12 mouse cellular contexts compared by ENCODE assay signal in genomic region chr12:100504585-100504984, GRCm38 (mm10).
"Had no signal": no experiment of that assay in that cellular context is flagged by ENCODE, and none has a peak within 500 bp of the region (broad histone marks: within the 10 kb centered on the region; RNA-seq: fewer than 3 reads in every experiment).

No protein-coding gene starts in this region.

- H3K4me2 ChIP-seq: liver, embryonic 12.5 days; lung, embryonic 14.5 days; midbrain, embryonic 13.5 days had no signal

- H3K9me3 ChIP-seq: liver, embryonic 12.5 days; midbrain, embryonic 13.5 days had no signal

- H3K4me1 ChIP-seq: midbrain, embryonic 13.5 days had no signal

- H3K4me3 ChIP-seq: liver, embryonic 12.5 days; midbrain, embryonic 13.5 days had no signal

- H3K27me3 ChIP-seq: liver, embryonic 12.5 days; midbrain, embryonic 13.5 days had no signal

- DNase-seq: kidney, adult 8-10 months; kidney, postnatal 10 days; left cerebral cortex, postnatal 4 days; lung, embryonic 14.5 days; lung, postnatal 10 days; lung, postnatal 4 days; right cerebral cortex, adult 18-20 months; right cerebral cortex, postnatal 25 days; thymus, postnatal 14 days had no signal

- H3K9ac ChIP-seq: liver, embryonic 12.5 days; lung, embryonic 14.5 days; midbrain, embryonic 13.5 days had no signal

- H3K27ac ChIP-seq: liver, embryonic 12.5 days; midbrain, embryonic 13.5 days; stomach, postnatal 0 days had no signal

- ATAC-seq: liver, embryonic 12.5 days; midbrain, embryonic 13.5 days had no signal
